Mouse (Mus musculus) limb, embryonic 12.5 days (tissue): ENCODE measurements at regions not wholly inside any gene's neighbourhood (a gene's known extent, or its start where the extent isn't known, plus 50 kb on each side); places are given as distances from the start of the nearest gene placed in this dataset.
A peak's percentile ranks its signal among the peaks of the same experiment; 100 is the strongest.

Source experiments
- ATAC-seq: fragments of 200-750 bp; cut with Nextera tagmentation; 2 replicates; pipeline ENCODE4 v1.8.0; 2017; ENCODE audit warnings: low read depth, moderate TSS enrichment; ENCODE audit not compliant: insufficient number of reproducible peaks, insufficient read depth, low FRiP score, low TSS enrichment
- H3K27ac ChIP-seq: fragments of 300-500 bp; sonication (generic); 2 replicates; pipeline ENCODE4 v1.5.1; 2016; ENCODE audit warnings: mild to moderate bottlenecking, moderate library complexity
- H3K27me3 ChIP-seq: fragments of 300-500 bp; sonication (generic); 2 replicates; pipeline ENCODE4 v1.6.1; 2016; ENCODE audit warnings: mild to moderate bottlenecking, moderate library complexity
- H3K36me3 ChIP-seq: fragments of 300-500 bp; sonication (generic); 2 replicates; pipeline ENCODE4 v1.6.1; 2016; ENCODE audit warnings: mild to moderate bottlenecking, moderate library complexity
- H3K4me1 ChIP-seq: fragments of 300-500 bp; sonication (generic); replicated peaks from 2 replicates; pipeline ENCODE4 v1.6.1; 2016
- H3K4me2 ChIP-seq: fragments of 300-500 bp; sonication (generic); 2 replicates; pipeline ENCODE4 v1.6.1; 2016; ENCODE audit warnings: mild to moderate bottlenecking, moderate library complexity
- H3K4me3 ChIP-seq: fragments of 300-500 bp; sonication (generic); replicated peaks from 2 replicates; pipeline ENCODE4 v1.5.1; 2016; ENCODE audit warnings: mild to moderate bottlenecking
- H3K9ac ChIP-seq: fragments of 300-500 bp; sonication (generic); replicated peaks from 2 replicates; pipeline ENCODE4 v1.6.1; 2016; ENCODE audit warnings: mild to moderate bottlenecking, moderate library complexity
- H3K9me3 ChIP-seq: fragments of 300-500 bp; sonication (generic); 2 replicates; pipeline ENCODE4 v1.6.1; 2016; ENCODE audit warnings: mild to moderate bottlenecking, moderate library complexity
- WGBS: fragments of 180-500 bp; shearing (Covaris S2); methylation state at CpG from one replicate; pipeline ENCODE4 v1.1.7; 2016; 5-methylcytosine and 5-hydroxymethylcytosine counted together

DNA sequence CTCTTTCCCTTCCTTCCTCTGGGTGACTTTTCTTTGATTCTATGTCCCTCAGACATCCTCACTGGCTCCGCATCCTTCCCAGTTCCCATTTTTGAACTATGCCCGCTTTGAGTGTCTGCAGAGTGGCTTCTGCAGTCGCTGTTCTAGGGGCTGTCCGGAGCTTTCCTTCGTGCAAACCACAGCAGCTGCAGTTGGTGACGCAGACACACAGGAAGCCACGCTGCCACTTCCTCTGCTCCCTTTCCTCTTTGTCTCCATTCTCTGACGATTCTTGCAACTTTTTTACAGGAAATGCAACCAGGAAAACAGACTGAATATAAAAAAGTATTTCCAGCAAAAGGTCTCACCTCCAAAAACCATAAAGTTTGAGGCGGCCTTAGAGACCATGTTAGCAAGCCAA lies 191.0 kb upstream of the Tgfbr2 start:
- ATAC-seq: no peak
- WGBS: 80% methylated on average over 9 of the region's 9 CpGs
- no peak overlapping the region for H3K27ac ChIP-seq
- no peak overlapping the region for H3K4me3 ChIP-seq
- no peak overlapping the region for H3K9ac ChIP-seq
- peaks cover 6% of the 10 kb centered on the region; the same call in 1 of the 2 replicates for H3K4me1 ChIP-seq
- no peaks in the 10 kb centered on the region for H3K27me3 ChIP-seq
- H3K9me3 ChIP-seq: peaks cover 10% of the 10 kb centered on the region
- H3K4me2 ChIP-seq: no peak overlapping the region
- H3K36me3 ChIP-seq: no peaks in the 10 kb centered on the region

DNA sequence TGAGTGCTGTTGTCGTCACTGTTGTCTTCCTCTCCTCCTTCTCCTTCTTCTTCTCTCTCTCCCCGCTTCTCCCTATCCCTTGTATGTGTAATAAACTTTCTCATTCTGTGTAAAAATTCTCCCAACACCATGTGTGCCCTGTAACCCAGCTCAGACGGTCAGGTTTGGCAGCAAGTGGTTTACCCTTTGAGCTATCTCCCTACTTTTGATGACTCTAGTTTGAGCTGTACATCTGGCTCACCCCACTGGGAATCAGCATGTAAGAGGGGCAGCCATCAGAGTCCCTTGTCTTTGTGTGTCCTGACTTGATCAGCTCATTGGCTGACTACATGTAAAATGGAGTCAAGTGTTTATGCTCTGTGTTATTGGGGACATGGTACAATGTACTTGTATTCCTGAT lies 190.5 kb upstream of the Tgfbr2 start:
- 68% methylated on average over 3 of the region's 3 CpGs for WGBS
- Histone ChIP-seq H3K36me3 (no peaks in the 10 kb centered on the region), H3K9ac (no peak overlapping the region), H3K27ac (no peak overlapping the region), H3K4me2 (no peak overlapping the region), H3K27me3 (no peaks in the 10 kb centered on the region), H3K4me3 (no peak overlapping the region), H3K4me1 (peaks cover 6% of the 10 kb centered on the region; the same call in 1 of the 2 replicates), H3K9me3 (peaks cover 10% of the 10 kb centered on the region)
- no peak for ATAC-seq

DNA sequence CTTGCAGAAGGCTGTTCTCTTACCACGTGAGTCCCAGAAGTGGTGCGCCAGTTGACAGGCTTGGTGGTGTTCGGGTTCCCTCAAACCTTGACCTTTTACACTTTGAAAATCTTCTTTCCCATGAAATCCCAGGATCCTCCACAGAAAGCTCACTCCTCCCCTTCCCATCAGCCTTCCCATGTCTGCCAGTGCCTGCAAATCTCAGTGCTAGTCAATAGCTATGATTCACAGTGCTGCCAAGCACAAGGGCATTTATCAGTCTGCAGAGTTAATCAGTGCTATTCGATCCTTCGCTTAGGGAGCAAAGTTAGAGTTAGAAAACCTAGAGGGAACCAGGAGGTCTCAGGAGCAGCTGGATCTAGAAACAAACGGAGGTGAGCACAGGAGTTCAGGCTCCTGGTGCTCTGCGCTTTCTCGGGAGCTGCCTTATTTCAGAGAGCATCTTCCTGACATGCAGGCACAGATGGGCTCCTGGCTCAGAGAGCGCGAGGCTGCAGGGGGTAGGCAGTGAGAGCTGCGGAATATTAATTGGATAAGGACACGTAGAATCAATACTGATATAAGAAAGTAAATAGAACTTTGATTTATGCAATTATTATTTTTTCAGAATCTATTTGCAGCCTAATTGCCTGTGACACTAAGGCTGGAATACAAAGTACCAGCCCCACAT lies 190.0 kb upstream of the Tgfbr2 start:
- Histone ChIP-seq H3K9me3 (peaks cover 10% of the 10 kb centered on the region), H3K27me3 (no peaks in the 10 kb centered on the region), H3K9ac (no peak overlapping the region), H3K36me3 (no peaks in the 10 kb centered on the region), H3K4me3 (no peak overlapping the region), H3K4me1 (peaks cover 6% of the 10 kb centered on the region; the same call in 1 of the 2 replicates), H3K4me2 (no peak overlapping the region), H3K27ac (no peak overlapping the region)
- 80% methylated on average over 12 of the region's 12 CpGs for WGBS
- ATAC-seq: no peak

DNA sequence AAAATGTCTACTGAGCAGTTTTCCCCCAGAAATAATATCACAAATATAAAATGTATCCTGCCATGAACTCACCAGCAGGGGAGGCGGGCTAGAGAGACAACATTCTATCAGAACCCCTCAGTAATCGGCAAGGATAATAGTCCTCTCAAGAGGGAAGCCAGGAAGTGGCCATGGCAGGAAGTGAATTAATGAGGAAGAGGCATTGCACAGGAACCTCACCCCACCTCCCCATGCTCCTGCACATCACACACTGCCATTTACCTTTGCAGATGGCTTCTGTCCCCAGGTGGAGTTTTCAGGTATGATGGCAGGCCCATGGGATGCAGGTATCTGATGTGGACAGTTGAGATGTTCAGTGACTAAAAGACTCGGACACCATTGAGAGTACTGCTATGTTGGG lies 185.9 kb upstream of the Tgfbr2 start:
- WGBS: 86% methylated on average over 3 of the region's 3 CpGs
- Histone ChIP-seq H3K4me1 (no peaks in the 10 kb centered on the region), H3K27ac (no peak overlapping the region), H3K4me2 (no peak overlapping the region), H3K9me3 (peaks cover 10% of the 10 kb centered on the region), H3K27me3 (no peaks in the 10 kb centered on the region), H3K36me3 (no peaks in the 10 kb centered on the region), H3K9ac (no peak overlapping the region), H3K4me3 (no peak overlapping the region)
- ATAC-seq: no peak

DNA sequence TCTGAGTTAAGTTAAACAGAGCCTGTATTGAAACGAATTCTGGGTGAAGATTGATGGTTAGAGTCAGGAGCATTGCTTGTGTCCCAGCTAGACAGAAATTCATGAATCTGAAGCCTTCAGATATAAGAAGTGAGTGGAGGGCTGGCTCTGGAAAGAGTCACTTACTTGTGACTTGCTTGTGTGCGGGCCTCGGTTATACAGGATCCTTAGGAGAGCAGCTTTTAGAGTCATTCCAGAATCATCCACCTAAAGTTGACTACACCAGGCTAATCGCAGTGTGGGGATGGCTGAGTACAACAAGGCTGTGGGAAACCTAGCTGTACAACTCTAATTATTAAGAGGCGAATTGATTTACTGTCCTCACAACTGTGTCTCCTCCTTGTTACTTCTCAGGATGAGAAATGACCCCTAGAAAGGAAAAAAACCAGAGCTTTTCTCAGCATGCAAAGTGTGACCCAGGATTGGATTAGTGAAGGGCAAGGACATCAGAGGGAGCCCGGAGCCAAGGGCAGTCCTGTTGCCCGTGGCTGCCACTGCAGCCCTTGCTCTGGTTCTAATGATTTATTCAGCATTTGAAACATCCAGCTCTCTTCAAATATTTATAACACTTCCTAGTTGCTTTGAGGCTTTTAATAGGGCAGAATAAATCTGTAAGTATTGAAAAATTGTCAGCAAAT lies 179.0 kb upstream of the Tgfbr2 start:
- WGBS: 61% methylated on average over 7 of the region's 7 CpGs
- no peak overlapping the region for H3K27ac ChIP-seq
- no peaks in the 10 kb centered on the region for H3K27me3 ChIP-seq
- no peaks in the 10 kb centered on the region for H3K9me3 ChIP-seq
- no peaks in the 10 kb centered on the region for H3K36me3 ChIP-seq
- no peak for ATAC-seq
- H3K4me1 ChIP-seq: peaks cover 8% of the 10 kb centered on the region; the same call in 1 of the 2 replicates
- H3K4me2 ChIP-seq: no peak overlapping the region
- no peak overlapping the region for H3K9ac ChIP-seq
- H3K4me3 ChIP-seq: no peak overlapping the region

DNA sequence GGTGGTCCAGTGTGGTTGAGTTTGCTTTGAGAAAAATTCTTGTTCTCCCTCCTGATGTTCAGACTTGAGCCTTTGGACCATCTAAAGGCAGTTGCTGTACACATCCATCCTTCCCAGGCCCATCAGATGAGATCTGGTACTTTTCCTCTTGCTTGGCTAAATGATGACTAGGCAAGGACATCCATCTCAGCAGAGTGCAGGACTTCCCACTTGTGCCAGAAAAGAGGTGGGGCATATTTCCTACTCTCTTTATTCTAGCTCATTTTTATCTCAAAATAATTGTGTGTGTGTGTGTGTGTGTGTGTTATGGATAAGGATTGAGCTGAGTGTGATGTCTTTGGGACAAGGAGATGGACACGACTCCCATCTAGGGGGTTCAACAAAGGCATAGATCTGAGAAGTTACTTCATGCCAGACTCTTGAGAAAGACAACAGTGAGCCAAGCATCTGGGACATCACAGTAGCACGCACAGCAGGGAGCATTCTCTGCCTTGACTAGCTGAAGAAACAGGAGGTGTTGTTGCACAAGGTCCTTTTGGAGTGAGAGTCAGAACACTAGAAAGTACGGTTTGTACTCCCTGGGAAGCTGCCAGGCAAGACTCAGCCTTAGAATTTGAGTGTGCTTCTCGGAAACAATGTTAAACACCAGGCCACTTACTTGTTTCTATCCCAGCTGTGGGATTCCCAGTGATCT lies 177.8 kb upstream of the Tgfbr2 start:
- H3K27me3 ChIP-seq: no peaks in the 10 kb centered on the region
- peaks cover 8% of the 10 kb centered on the region; the same call in 1 of the 2 replicates for H3K4me1 ChIP-seq
- H3K9ac ChIP-seq: no peak overlapping the region
- no peaks in the 10 kb centered on the region for H3K9me3 ChIP-seq
- no peaks in the 10 kb centered on the region for H3K36me3 ChIP-seq
- H3K4me2 ChIP-seq: no peak overlapping the region
- no peak overlapping the region for H3K4me3 ChIP-seq
- no peak for ATAC-seq
- no peak overlapping the region for H3K27ac ChIP-seq
- 86% methylated on average over 4 of the region's 4 CpGs for WGBS

DNA sequence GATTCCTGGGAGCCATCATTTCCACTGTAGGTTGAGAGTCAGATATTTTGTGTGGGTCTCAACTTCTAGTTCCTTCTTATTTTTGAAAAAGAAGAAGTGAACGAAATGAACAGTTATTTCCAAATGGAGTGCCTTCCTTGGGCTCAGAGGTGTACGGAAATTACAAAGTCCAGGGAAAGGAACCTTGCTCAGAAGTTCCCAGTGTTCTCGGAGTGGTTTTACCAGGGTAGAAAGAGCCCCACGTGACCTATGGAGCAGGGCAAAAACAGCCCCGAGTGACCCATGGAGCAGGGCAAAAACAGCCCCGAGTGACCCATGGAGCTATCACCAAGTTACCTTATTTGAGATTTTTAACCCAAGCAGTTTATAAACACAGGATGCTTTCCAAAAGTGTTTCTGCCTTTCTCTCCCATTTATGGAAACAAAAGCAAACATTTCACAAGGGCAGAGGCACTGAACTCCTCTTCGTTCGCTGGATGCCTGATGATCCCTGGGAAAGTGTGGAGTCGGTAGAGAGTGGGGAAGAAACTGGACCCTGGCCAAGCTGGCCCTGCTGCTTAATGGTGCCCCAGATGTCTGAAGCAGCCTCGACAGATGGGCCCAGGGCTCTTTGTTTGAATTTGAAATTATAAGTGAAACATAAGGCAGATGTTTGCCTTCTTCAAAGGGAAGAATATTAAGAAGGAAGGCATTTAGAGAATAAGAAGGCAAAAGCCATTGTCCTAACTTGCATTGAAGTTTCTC lies 175.8 kb upstream of the Tgfbr2 start:
- ATAC-seq: no peak
- H3K27ac ChIP-seq: peak overlapping the region; percentile 41; the same call in 1 of the 2 replicates
- H3K9me3 ChIP-seq: no peaks in the 10 kb centered on the region
- H3K27me3 ChIP-seq: no peaks in the 10 kb centered on the region
- H3K4me2 ChIP-seq: no peak overlapping the region
- no peaks in the 10 kb centered on the region for H3K36me3 ChIP-seq
- 77% methylated on average over 10 of the region's 10 CpGs for WGBS
- no peak overlapping the region for H3K9ac ChIP-seq
- no peak overlapping the region for H3K4me3 ChIP-seq
- H3K4me1 ChIP-seq: peaks cover 8% of the 10 kb centered on the region; the same call in 1 of the 2 replicates

DNA sequence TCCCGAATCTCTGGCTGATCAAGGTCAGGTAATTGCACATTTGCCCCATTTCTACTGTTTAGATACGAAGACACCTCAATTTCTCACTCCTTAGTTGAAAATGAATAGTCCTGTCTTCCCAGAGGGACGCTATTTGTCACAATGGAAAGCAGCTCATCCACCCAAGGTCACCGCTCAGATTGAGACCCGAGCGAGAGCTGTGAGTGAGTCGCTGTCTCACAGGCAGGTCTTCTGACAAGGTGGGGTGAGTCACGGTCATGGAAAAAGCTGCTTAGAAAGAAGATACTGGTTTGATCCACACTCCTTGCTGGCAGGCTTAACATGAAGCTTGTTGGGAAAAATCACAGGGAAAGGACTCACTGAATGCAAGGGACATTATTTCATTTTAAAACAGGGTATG lies 171.9 kb upstream of the Tgfbr2 start:
- no peaks in the 10 kb centered on the region for H3K27me3 ChIP-seq
- no peak overlapping the region for H3K4me3 ChIP-seq
- peaks cover 8% of the 10 kb centered on the region; the same call in 1 of the 2 replicates for H3K4me1 ChIP-seq
- H3K36me3 ChIP-seq: no peaks in the 10 kb centered on the region
- WGBS: 89% methylated on average over 8 of the region's 8 CpGs
- H3K4me2 ChIP-seq: no peak overlapping the region
- no peak overlapping the region for H3K9ac ChIP-seq
- no peak for ATAC-seq
- no peak overlapping the region for H3K27ac ChIP-seq
- H3K9me3 ChIP-seq: no peaks in the 10 kb centered on the region

DNA sequence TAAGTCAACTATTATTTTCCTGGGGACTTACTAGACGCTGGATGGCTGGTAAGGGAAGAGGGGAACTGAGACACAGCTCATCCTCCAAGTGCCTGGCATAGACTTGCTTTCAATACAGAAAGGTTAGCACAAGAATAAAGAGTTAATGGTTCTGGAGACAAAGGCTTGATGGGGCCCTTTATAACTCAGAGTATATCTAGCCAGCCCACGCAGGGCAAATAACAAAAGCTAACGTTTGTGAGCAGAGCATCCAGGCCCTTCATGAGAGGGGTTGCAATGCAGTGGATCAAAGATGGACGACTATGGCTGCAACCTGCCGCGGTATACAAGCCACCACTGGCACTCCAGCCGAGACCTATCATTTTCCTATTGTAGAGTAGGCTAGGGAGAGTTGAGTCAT lies 171.3 kb upstream of the Tgfbr2 start:
- 89% methylated on average over 7 of the region's 7 CpGs for WGBS

DNA sequence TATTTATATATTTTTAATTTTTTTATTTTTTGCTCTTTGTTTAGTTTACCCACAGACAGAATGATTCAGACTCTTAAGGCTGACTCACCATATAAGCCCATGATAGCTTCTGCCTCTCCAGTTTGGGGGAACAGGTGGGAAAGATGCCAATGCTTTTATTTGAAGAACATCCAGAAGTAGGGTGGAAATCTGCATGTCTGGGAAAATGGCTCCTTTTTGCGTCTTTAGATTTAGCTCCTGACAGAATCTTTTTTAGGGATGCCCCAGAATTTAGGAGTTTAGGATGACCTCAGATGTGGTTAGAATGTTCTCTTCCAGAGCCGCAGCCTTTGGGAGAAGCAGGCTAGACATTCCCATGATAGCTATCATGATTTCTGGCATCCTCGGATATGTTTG lies 167.9 kb upstream of the Tgfbr2 start:
- Histone ChIP-seq H3K4me1 (no peaks in the 10 kb centered on the region), H3K4me3 (no peak overlapping the region), H3K27ac (no peak overlapping the region), H3K9me3 (0 out of 2 replicates have a peak, but pooled peaks cover 3% of the 10 kb centered on the region), H3K4me2 (no peak overlapping the region), H3K9ac (no peak overlapping the region), H3K27me3 (no peaks in the 10 kb centered on the region), H3K36me3 (no peaks in the 10 kb centered on the region)
- ATAC-seq: no peak
- WGBS: 93% methylated on average over 3 of the region's 3 CpGs

More for the DNA sequence above, 171.3 kb upstream of the Tgfbr2 start:
- no peaks in the 10 kb centered on the region for H3K36me3 ChIP-seq
- H3K4me2 ChIP-seq: no peak overlapping the region
- no peaks in the 10 kb centered on the region for H3K27me3 ChIP-seq
- no peak overlapping the region for H3K4me3 ChIP-seq
- peaks cover 8% of the 10 kb centered on the region; the same call in 1 of the 2 replicates for H3K4me1 ChIP-seq
- no peak overlapping the region for H3K27ac ChIP-seq
- 0 out of 2 replicates have a peak, but pooled peaks cover 2% of the 10 kb centered on the region for H3K9me3 ChIP-seq
- no peak overlapping the region for H3K9ac ChIP-seq
- ATAC-seq: no peak
